Mouse (Mus musculus): ENCODE measurements around the gene Gpbar1. TPM values are rescaled to one million over a fixed set of nuclear protein-coding genes. Genes with fewer than 3 reads are reported as not detected.

Gene Gpbar1
- polyA plus RNA-seq, 1 experiment from 2014 or later = not detected

DNA sequence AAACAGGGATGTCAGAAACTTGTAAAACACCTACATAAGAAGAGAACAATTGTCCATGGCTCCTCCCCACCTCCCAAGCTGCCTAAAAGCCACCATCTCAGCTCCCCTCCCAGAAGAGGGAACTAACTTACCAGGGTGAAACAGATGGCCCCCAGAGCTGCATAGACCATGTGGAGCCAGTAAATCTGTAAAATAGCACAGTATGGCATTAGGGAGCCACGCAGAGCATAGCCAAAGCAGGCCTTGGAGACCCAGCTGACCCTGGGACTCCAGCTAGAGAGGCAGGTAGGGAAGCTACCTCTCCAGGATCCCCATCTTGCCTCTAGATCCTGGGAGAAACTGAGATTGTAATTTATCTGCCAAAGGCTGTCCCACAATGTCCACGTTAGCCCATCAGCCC lies 11.4 kb downstream of the Gpbar1 start:
- Histone ChIP-seq H3K4me1 (peaks cover 53% of the 10 kb centered on the region), H3K4me2 (no peak overlapping the region), H3K9me3 (replicated peaks) (no peaks in the 10 kb centered on the region), H3K4me3 (replicated peaks) (no peak overlapping the region), H3K27ac (replicated peaks) (no peak overlapping the region), H3K9ac (replicated peaks) (no peak overlapping the region), H3K27me3 (replicated peaks) (no peaks in the 10 kb centered on the region), H3K36me3 (peaks cover 31% of the 10 kb centered on the region)
- ATAC-seq (ENCODE audit: low FRiP score) = no peak
- WGBS = 77% methylated on average over 2 of the region's 2 CpGs

GRCm38 (mm10) chr1:74290141-74290540 lies 11.8 kb downstream of the Gpbar1 start:
- ATAC-seq (ENCODE audit: low FRiP score) = no peak
- Histone ChIP-seq H3K4me1 (peaks cover 57% of the 10 kb centered on the region), H3K4me3 (replicated peaks) (no peak overlapping the region), H3K9me3 (replicated peaks) (no peaks in the 10 kb centered on the region), H3K4me2 (no peak overlapping the region), H3K9ac (replicated peaks) (no peak overlapping the region), H3K27me3 (replicated peaks) (no peaks in the 10 kb centered on the region), H3K36me3 (peaks cover 31% of the 10 kb centered on the region), H3K27ac (replicated peaks) (no peak overlapping the region)
- 87% methylated on average over 5 of the region's 5 CpGs for WGBS

DNA sequence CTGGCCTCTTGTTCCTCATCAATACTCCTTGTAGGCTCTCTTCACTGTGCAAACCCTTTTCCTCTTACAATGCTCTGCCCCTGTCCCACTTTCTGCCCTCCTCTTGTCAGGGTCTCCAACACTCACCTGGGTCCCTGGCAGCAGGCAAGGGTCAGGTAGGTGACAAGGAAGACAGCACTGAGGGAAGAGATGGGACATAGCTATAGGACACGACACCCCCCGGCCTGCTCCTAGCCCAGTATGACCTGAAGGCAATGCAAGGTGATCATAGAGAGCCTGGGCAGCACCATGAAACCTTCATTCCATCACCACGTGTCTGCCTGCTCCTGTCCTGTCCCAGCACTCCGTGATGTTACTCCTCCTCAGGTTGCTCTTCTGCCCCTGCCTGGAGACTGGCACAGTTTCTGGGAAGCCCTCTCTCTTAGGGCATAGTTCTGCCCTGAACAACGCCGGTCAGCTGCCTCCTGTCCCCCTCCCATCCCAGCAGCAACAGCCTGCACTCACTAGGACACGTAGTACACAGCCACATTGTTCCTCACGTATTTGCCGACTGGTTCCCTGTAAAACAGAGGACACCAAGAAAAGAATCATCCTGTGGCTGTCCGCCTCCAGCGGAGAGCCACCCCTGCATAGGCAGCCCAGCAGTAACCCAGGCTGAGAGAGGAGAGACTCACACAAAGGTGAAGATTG lies 14.1 kb downstream of the Gpbar1 start:
- Histone ChIP-seq H3K27me3 (replicated peaks) (no peaks in the 10 kb centered on the region), H3K36me3 (peaks cover 33% of the 10 kb centered on the region), H3K4me1 (peaks cover 62% of the 10 kb centered on the region), H3K4me3 (replicated peaks) (no peak overlapping the region), H3K9ac (replicated peaks) (no peak overlapping the region), H3K4me2 (no peak overlapping the region), H3K9me3 (replicated peaks) (no peaks in the 10 kb centered on the region), H3K27ac (replicated peaks) (no peak overlapping the region)
- WGBS = 87% methylated on average over 11 of the region's 11 CpGs
- no peak for ATAC-seq (ENCODE audit: low FRiP score)

DNA sequence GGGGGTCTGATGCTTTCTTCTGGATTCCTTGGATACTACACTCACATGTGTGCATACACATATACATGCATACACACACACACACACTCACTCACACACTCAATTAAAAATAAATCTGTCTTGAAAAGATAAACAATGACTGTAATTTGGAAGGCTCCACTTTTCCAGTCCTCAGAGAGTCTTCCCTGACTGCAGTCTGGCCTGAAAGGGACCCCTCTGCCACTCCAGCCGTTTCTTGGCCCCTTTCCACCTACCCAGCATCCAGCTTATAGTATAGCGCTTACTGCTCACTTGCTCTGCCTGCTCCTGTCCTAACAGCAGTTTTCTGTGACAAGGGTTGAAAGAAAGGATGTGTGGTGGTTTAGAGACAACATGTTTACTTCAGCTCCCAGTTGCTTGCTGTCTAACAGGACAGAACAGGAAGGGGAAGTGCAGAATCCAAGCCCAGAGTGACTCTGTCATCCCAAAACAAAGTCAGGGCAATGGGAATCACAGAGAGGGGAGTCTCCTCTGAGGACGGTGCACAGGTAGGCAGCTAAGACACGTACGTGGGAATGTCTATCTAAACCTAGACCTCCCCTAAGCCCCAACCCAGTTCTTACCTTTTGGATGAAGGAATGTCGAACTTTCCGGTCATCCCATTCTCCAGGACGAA lies 15.1 kb downstream of the Gpbar1 start:
- no peak overlapping the region for H3K4me3 ChIP-seq (replicated peaks)
- H3K27ac ChIP-seq (replicated peaks) = no peak overlapping the region
- H3K9me3 ChIP-seq (replicated peaks) = no peaks in the 10 kb centered on the region
- H3K4me1 ChIP-seq = peaks cover 62% of the 10 kb centered on the region
- H3K9ac ChIP-seq (replicated peaks) = no peak overlapping the region
- H3K36me3 ChIP-seq = peaks cover 33% of the 10 kb centered on the region
- ATAC-seq (ENCODE audit: low FRiP score) = no peak
- H3K27me3 ChIP-seq (replicated peaks) = no peaks in the 10 kb centered on the region
- WGBS = 89% methylated on average over 8 of the region's 8 CpGs
- no peak overlapping the region for H3K4me2 ChIP-seq

DNA sequence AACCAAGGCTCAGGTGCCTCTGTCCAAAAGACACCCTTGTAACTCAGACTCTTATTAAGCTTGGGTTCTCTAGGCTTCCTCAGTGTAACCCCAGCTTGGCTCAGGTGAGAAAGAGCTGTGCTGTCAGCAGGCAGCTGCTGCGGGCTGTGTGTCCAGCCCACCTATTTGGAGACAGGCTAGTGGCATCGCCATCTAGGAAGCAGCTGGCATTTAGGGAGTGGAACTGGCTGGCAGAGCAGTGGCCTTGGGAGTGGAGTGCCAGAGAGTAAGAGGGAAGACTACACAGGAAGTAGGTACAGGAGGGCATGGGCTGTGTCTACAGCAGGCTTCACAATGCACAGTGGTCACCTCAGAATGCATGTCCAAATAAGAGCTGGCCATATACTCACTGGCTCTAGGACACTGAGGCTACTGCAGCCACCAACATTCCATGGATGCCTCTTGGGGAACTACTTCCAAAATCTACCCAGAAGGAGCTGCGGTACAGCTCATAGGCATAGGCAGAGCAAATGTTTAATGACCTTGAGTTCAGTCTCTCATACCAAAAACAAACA lies 15.8 kb downstream of the Gpbar1 start:
- WGBS = 95% methylated on average over 3 of the region's 3 CpGs
- Histone ChIP-seq H3K4me2 (no peak overlapping the region), H3K9me3 (replicated peaks) (no peaks in the 10 kb centered on the region), H3K4me3 (replicated peaks) (no peak overlapping the region), H3K36me3 (peaks cover 30% of the 10 kb centered on the region), H3K4me1 (peaks cover 58% of the 10 kb centered on the region), H3K27ac (replicated peaks) (no peak overlapping the region), H3K27me3 (replicated peaks) (no peaks in the 10 kb centered on the region), H3K9ac (replicated peaks) (no peak overlapping the region)
- no peak for ATAC-seq (ENCODE audit: low FRiP score)

- 94% methylated on average over 6 of the region's 6 CpGs for WGBS
- no peak overlapping the region for H3K9ac ChIP-seq (replicated peaks)
These were observed 16.5 kb downstream of the Gpbar1 start for GRCm38 (mm10) chr1:74294733-74295455.

GRCm38 (mm10) chr1:74295456-74296171 lies 17.3 kb downstream of the Gpbar1 start:
- H3K4me2 ChIP-seq = peak overlapping the region; percentile 35
- H3K4me1 ChIP-seq = peaks cover 49% of the 10 kb centered on the region
- peaks cover 22% of the 10 kb centered on the region for H3K36me3 ChIP-seq
- H3K27ac ChIP-seq (replicated peaks) = peak overlapping the region; percentile 83
- ATAC-seq (ENCODE audit: low FRiP score) = peak; percentile 88
- peak overlapping the region; percentile 20; the same call in 1 of the 2 replicates for H3K9ac ChIP-seq (replicated peaks)
- no peaks in the 10 kb centered on the region for H3K9me3 ChIP-seq (replicated peaks)
- WGBS = 22% methylated on average over 9 of the region's 9 CpGs
- H3K4me3 ChIP-seq (replicated peaks) = no peak overlapping the region
- H3K27me3 ChIP-seq (replicated peaks) = no peaks in the 10 kb centered on the region

More at GRCm38 (mm10) chr1:74294733-74295455, 16.5 kb downstream of the Gpbar1 start:
- Histone ChIP-seq H3K36me3 (peaks cover 24% of the 10 kb centered on the region), H3K4me2 (peak overlapping the region; percentile 35), H3K9me3 (replicated peaks) (no peaks in the 10 kb centered on the region), H3K27me3 (replicated peaks) (no peaks in the 10 kb centered on the region), H3K4me3 (replicated peaks) (no peak overlapping the region), H3K27ac (replicated peaks) (peak overlapping the region; percentile 83), H3K4me1 (peaks cover 57% of the 10 kb centered on the region)
- ATAC-seq (ENCODE audit: low FRiP score) = peak; percentile 1; the same call in 1 of the 2 replicates

GRCm38 (mm10) chr1:74296477-74296876 lies 18.1 kb downstream of the Gpbar1 start:
- peaks cover 48% of the 10 kb centered on the region for H3K4me1 ChIP-seq
- no peak overlapping the region for H3K4me3 ChIP-seq (replicated peaks)
- ATAC-seq (ENCODE audit: low FRiP score) = no peak
- H3K36me3 ChIP-seq = peaks cover 17% of the 10 kb centered on the region
- H3K27me3 ChIP-seq (replicated peaks) = no peaks in the 10 kb centered on the region
- H3K4me2 ChIP-seq = no peak overlapping the region
- WGBS = 72% methylated on average over 6 of the region's 6 CpGs
- H3K27ac ChIP-seq (replicated peaks) = peak overlapping the region; percentile 83
- 0 out of 2 replicates have a peak overlapping the region, but pooled peaks have one; percentile 7 for H3K9ac ChIP-seq (replicated peaks)
- H3K9me3 ChIP-seq (replicated peaks) = no peaks in the 10 kb centered on the region

GRCm38 (mm10) chr1:74297269-74297668 lies 18.9 kb downstream of the Gpbar1 start:
- H3K9me3 ChIP-seq (replicated peaks) = no peaks in the 10 kb centered on the region
- H3K36me3 ChIP-seq = peaks cover 15% of the 10 kb centered on the region
- no peak overlapping the region for H3K9ac ChIP-seq (replicated peaks)
- no peak overlapping the region for H3K4me3 ChIP-seq (replicated peaks)
- H3K27me3 ChIP-seq (replicated peaks) = 0 out of 2 replicates have a peak, but pooled peaks cover under 1% of the 10 kb centered on the region
- 0 out of 2 replicates have a peak overlapping the region, but pooled peaks have one; percentile 83 for H3K27ac ChIP-seq (replicated peaks)
- peaks cover 48% of the 10 kb centered on the region for H3K4me1 ChIP-seq
- ATAC-seq (ENCODE audit: low FRiP score) = no peak
- WGBS = 84% methylated on average over 3 of the region's 3 CpGs
- no peak overlapping the region for H3K4me2 ChIP-seq

DNA sequence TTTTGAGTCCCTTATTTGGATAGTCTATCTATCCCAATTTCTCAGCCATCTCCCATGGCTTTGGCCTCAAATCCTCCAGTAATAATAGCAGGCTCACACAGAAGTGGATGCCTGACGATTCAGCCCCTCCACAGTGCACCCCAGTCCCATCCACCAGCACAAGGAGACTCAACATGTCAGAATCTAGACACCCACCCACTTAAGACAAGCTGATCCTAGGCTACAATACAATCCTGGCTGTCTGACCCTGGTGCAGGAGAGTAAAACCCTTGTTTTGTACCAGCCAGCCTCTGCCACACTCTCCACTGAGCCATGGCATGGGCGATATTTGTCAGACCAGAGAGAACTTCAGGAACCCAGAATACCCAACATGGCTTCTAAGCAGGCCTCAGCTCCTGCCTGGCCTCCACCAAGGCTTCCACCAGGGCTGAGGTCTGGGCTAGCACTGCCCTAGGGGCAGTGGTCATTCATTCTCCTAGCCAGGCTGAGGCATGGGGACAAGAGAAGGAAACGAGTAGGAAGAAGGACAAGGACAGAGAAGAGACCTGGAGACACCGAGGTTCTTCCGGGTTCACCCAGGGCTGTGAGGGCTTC lies 19.9 kb downstream of the Gpbar1 start:
- H3K9ac ChIP-seq (replicated peaks) = no peak overlapping the region
- H3K4me3 ChIP-seq (replicated peaks) = no peak overlapping the region
- no peaks in the 10 kb centered on the region for H3K9me3 ChIP-seq (replicated peaks)
- H3K4me2 ChIP-seq = no peak overlapping the region
- peaks cover 47% of the 10 kb centered on the region for H3K4me1 ChIP-seq
- no peak overlapping the region for H3K27ac ChIP-seq (replicated peaks)
- peaks cover 9% of the 10 kb centered on the region for H3K36me3 ChIP-seq
- ATAC-seq (ENCODE audit: low FRiP score) = no peak
- WGBS = 82% methylated on average over 5 of the region's 5 CpGs
- H3K27me3 ChIP-seq (replicated peaks) = peaks cover 8% of the 10 kb centered on the region

- Histone ChIP-seq H3K9ac (replicated peaks) (no peak overlapping the region), H3K36me3 (peaks cover 2% of the 10 kb centered on the region; the same call in 1 of the 2 replicates), H3K4me3 (replicated peaks) (no peak overlapping the region), H3K27me3 (replicated peaks) (peaks cover 15% of the 10 kb centered on the region), H3K4me1 (peaks cover 49% of the 10 kb centered on the region), H3K9me3 (replicated peaks) (no peaks in the 10 kb centered on the region), H3K27ac (replicated peaks) (peak overlapping the region; percentile 23; the same call in 1 of the 2 replicates), H3K4me2 (no peak overlapping the region)
- no peak for ATAC-seq (ENCODE audit: low FRiP score)
- 72% methylated on average over 5 of the region's 5 CpGs for WGBS
These were observed 20.6 kb downstream of the Gpbar1 start for GRCm38 (mm10) chr1:74298996-74299395.

Data from neural tube, embryonic 15.5 days (tissue).